Mouse (Mus musculus) embryonic facial prominence, embryonic 14.5 days (tissue): ENCODE results near the gene Olfr1412. TPM values are rescaled to one million over a fixed set of nuclear protein-coding genes. Genes with fewer than 3 reads are reported as not detected.

Experiments used
- ATAC-seq: fragments of 200-750 bp; cut with Nextera tagmentation; 2 replicates; pipeline ENCODE4 v1.8.0; 2017; ENCODE audit warnings: low read depth, moderate number of reproducible peaks, moderate TSS enrichment
- DNase-seq: peaks from one replicate; pipeline ENCODE4 v3.0.0-alpha.2; 2015; ENCODE audit warnings: low spot score
- H3K27ac ChIP-seq: fragments of 300-500 bp; sonication (generic); replicated peaks from 2 replicates; pipeline ENCODE4 v1.5.1; 2014; ENCODE audit warnings: low read depth, mild to moderate bottlenecking, low read length, moderate library complexity
- H3K27me3 ChIP-seq: fragments of 300-500 bp; sonication (generic); replicated peaks from 2 replicates; pipeline ENCODE4 v1.6.1; 2014; ENCODE audit warnings: low read length; ENCODE audit not compliant: control insufficient read depth, insufficient read depth
- H3K36me3 ChIP-seq: fragments of 300-500 bp; sonication (generic); 2 replicates; pipeline ENCODE4 v1.6.1; 2014; ENCODE audit warnings: low read length, mixed read lengths; ENCODE audit not compliant: control insufficient read depth, insufficient read depth
- H3K4me1 ChIP-seq: fragments of 300-500 bp; sonication (generic); 2 replicates; pipeline ENCODE4 v1.6.1; 2014; ENCODE audit warnings: antibody characterized with exemption, low read length; ENCODE audit not compliant: control insufficient read depth, insufficient read depth
- H3K4me2 ChIP-seq: fragments of 300-500 bp; sonication (generic); 2 replicates; pipeline ENCODE4 v1.6.1; 2014; ENCODE audit warnings: low read depth, mild to moderate bottlenecking, low read length, moderate library complexity, mixed read lengths
- H3K4me3 ChIP-seq: fragments of 300-500 bp; sonication (generic); 2 replicates; pipeline ENCODE4 v1.5.1; 2014; ENCODE audit warnings: low read depth, mild to moderate bottlenecking, low read length
- H3K9ac ChIP-seq: fragments of 300-500 bp; sonication (generic); 2 replicates; pipeline ENCODE4 v1.6.1; 2014; ENCODE audit warnings: low read depth, mild to moderate bottlenecking, low read length, moderate library complexity, mixed read lengths
- H3K9me3 ChIP-seq: fragments of 300-500 bp; sonication (generic); 2 replicates; pipeline ENCODE4 v1.6.1; 2016; ENCODE audit warnings: low read length; ENCODE audit not compliant: control insufficient read depth
- WGBS: fragments of 180-500 bp; shearing (Covaris S2); extraction: QIAGEN DNeasy Blood & Tissue Kit; methylation state at CpG from one replicate; pipeline ENCODE4 v1.1.7; 2014; 5-methylcytosine and 5-hydroxymethylcytosine counted together
- polyA plus RNA-seq: library from polyadenylated mRNA; unstranded; fragments of >200 nt; fragmentation: Nextera tagmentation; extraction: Ambion mirVana; gene quantifications from 2 replicates; pipeline ENCODE4 v1.2.1, GENCODE M21; 2014

The Olfr1412 gene
- polyA plus RNA-seq, 1 experiment from 2014 or later, result not detected

- no peak overlapping the region for H3K4me3 ChIP-seq
- ATAC-seq (no peak), DNase-seq (peak; percentile 41)
- no peaks in the 10 kb centered on the region for H3K36me3 ChIP-seq
- 5% methylated on average over 5 of the region's 5 CpGs for WGBS
- no peak overlapping the region for H3K9ac ChIP-seq
- H3K4me1 ChIP-seq, result no peaks in the 10 kb centered on the region
- H3K4me2 ChIP-seq, result no peak overlapping the region
- no peak overlapping the region for H3K27ac ChIP-seq
- H3K27me3 ChIP-seq, result no peaks in the 10 kb centered on the region
- 0 out of 2 replicates have a peak, but pooled peaks cover 4% of the 10 kb centered on the region for H3K9me3 ChIP-seq
These were observed 25.4 kb downstream of the Olfr1412 start for GRCm38 (mm10) chr1:92611008-92611407.

GRCm38 (mm10) chr1:92613175-92613574, 27.6 kb downstream of the Olfr1412 start:
- no peak overlapping the region for H3K4me3 ChIP-seq
- H3K36me3 ChIP-seq, result no peaks in the 10 kb centered on the region
- no peak for ATAC-seq
- no peak overlapping the region for H3K4me2 ChIP-seq
- 46% methylated on average over 4 of the region's 4 CpGs for WGBS
- DNase-seq, result no peak
- H3K9me3 ChIP-seq, result 0 out of 2 replicates have a peak, but pooled peaks cover 4% of the 10 kb centered on the region
- H3K27ac ChIP-seq, result no peak overlapping the region
- no peak overlapping the region for H3K9ac ChIP-seq
- H3K4me1 ChIP-seq, result no peaks in the 10 kb centered on the region
- H3K27me3 ChIP-seq, result no peaks in the 10 kb centered on the region

- Histone ChIP-seq H3K4me2 (no peak overlapping the region), H3K4me3 (no peak overlapping the region), H3K4me1 (no peaks in the 10 kb centered on the region), H3K27me3 (no peaks in the 10 kb centered on the region), H3K27ac (no peak overlapping the region), H3K9ac (no peak overlapping the region), H3K9me3 (0 out of 2 replicates have a peak, but pooled peaks cover 4% of the 10 kb centered on the region), H3K36me3 (no peaks in the 10 kb centered on the region)
- ATAC-seq (no peak), DNase-seq (peak; percentile 60)
- WGBS, result 7% methylated on average over 1 of the region's 1 CpGs
These were observed 28.9 kb downstream of the Olfr1412 start for GRCm38 (mm10) chr1:92614516-92614915.

- H3K36me3 ChIP-seq, result no peaks in the 10 kb centered on the region
- H3K4me2 ChIP-seq, result no peak overlapping the region
- no peaks in the 10 kb centered on the region for H3K4me1 ChIP-seq
- no peak overlapping the region for H3K27ac ChIP-seq
- H3K27me3 ChIP-seq, result no peaks in the 10 kb centered on the region
- DNase-seq, result no peak
- no peaks in the 10 kb centered on the region for H3K9me3 ChIP-seq
- H3K9ac ChIP-seq, result no peak overlapping the region
- WGBS, result 60% methylated on average over 1 of the region's 1 CpGs
- H3K4me3 ChIP-seq, result no peak overlapping the region
- ATAC-seq, result no peak
These were observed 30.5 kb downstream of the Olfr1412 start for GRCm38 (mm10) chr1:92616046-92616445.

GRCm38 (mm10) chr1:92617488-92617887, 31.9 kb downstream of the Olfr1412 start, which contains the start of gene Olfr12:
Olfr12 (plus strand) TSS chr1:92617788.
- ATAC-seq, result no peak
- Histone ChIP-seq H3K4me3 (no peak within 1 kb of the TSS), H3K4me2 (no peak within 1 kb of the TSS), H3K36me3 (no peaks in the 10 kb centered on the region), H3K4me1 (no peaks in the 10 kb centered on the region), H3K27ac (no peak within 1 kb of the TSS), H3K9ac (no peak within 1 kb of the TSS), H3K9me3 (no peaks in the 10 kb centered on the region), H3K27me3 (no peaks in the 10 kb centered on the region)
- WGBS, result 51% methylated on average over 2 of the region's 2 CpGs
- no peak for DNase-seq

- no peaks in the 10 kb centered on the region for H3K36me3 ChIP-seq
These were observed 32.8 kb downstream of the Olfr1412 start for GRCm38 (mm10) chr1:92618360-92618759.

GRCm38 (mm10) chr1:92628227-92628626, 42.6 kb downstream of the Olfr1412 start:
- DNase-seq (peak; percentile 52), ATAC-seq (no peak)
- Histone ChIP-seq H3K4me2 (no peak overlapping the region), H3K27me3 (no peaks in the 10 kb centered on the region), H3K9me3 (no peaks in the 10 kb centered on the region), H3K27ac (no peak overlapping the region), H3K36me3 (no peaks in the 10 kb centered on the region), H3K4me3 (no peak overlapping the region), H3K4me1 (no peaks in the 10 kb centered on the region), H3K9ac (no peak overlapping the region)
- 46% methylated on average over 4 of the region's 4 CpGs for WGBS

More at GRCm38 (mm10) chr1:92618360-92618759, 32.8 kb downstream of the Olfr1412 start:
- Histone ChIP-seq H3K27me3 (no peaks in the 10 kb centered on the region), H3K9me3 (no peaks in the 10 kb centered on the region), H3K4me1 (no peaks in the 10 kb centered on the region), H3K4me3 (no peak overlapping the region), H3K27ac (no peak overlapping the region), H3K9ac (no peak overlapping the region), H3K4me2 (no peak overlapping the region)
- ATAC-seq (no peak), DNase-seq (no peak)
- 54% methylated on average over 4 of the region's 4 CpGs for WGBS

GRCm38 (mm10) chr1:92632196-92632595, 46.6 kb downstream of the Olfr1412 start:
- ATAC-seq, result no peak
- whole genome bisulfite sequencing, result 73% methylated on average over 5 of the region's 5 CpGs

GRCm38 (mm10) chr1:92632948-92633347, 47.4 kb downstream of the Olfr1412 start:
- DNase-seq (no peak), ATAC-seq (no peak)
- no peaks in the 10 kb centered on the region for H3K9me3 ChIP-seq
- no peaks in the 10 kb centered on the region for H3K4me1 ChIP-seq
- H3K9ac ChIP-seq, result no peak overlapping the region
- peaks cover 23% of the 10 kb centered on the region for H3K36me3 ChIP-seq
- no peak overlapping the region for H3K4me2 ChIP-seq
- no peak overlapping the region for H3K27ac ChIP-seq
- H3K27me3 ChIP-seq, result no peaks in the 10 kb centered on the region
- H3K4me3 ChIP-seq, result no peak overlapping the region
- WGBS, result 57% methylated on average over 6 of the region's 6 CpGs

More at GRCm38 (mm10) chr1:92632196-92632595, 46.6 kb downstream of the Olfr1412 start:
- no peak overlapping the region for H3K27ac ChIP-seq
- no peaks in the 10 kb centered on the region for H3K9me3 ChIP-seq
- H3K4me2 ChIP-seq, result no peak overlapping the region
- peaks cover 16% of the 10 kb centered on the region for H3K36me3 ChIP-seq
- no peaks in the 10 kb centered on the region for H3K4me1 ChIP-seq
- no peak for DNase-seq
- no peak overlapping the region for H3K4me3 ChIP-seq
- no peaks in the 10 kb centered on the region for H3K27me3 ChIP-seq
- no peak overlapping the region for H3K9ac ChIP-seq
